Mouse (Mus musculus) left cerebral cortex, adult 9 months (tissue): ENCODE measurements around the gene Rogdi.

Source experiments
- DNase-seq, 2 experiments: peaks; one replicate each; pipeline ENCODE4 v3.0.0; 2022; ENCODE audit warnings: low spot score in 2 of 2

Gene Rogdi

GRCm38 (mm10) chr16:5013054-5013838 is at the start of gene Rogdi:
TSS of gene Rogdi (minus strand) at chr16:5013553.
- peak; percentile 98 to 99 for DNase-seq

GRCm38 (mm10) chr16:5058114-5058513 is 44.8 kb upstream of the Rogdi start:
- no peak for DNase-seq

- peak; percentile 18 to 72 for DNase-seq
These were observed 37.1 kb upstream of the Rogdi start for GRCm38 (mm10) chr16:5050251-5051110.

GRCm38 (mm10) chr16:5049774-5050234 is 36.5 kb upstream of the Rogdi start, which contains the start of the genes Glyr1 and Ubn1:
TSS of gene Glyr1 (minus strand) at chr16:5049863.
TSS of gene Ubn1 (plus strand) at chr16:5050057.
- peak; percentile 98 to 99 for DNase-seq

- DNase-seq: no peak
These were observed 35.9 kb upstream of the Rogdi start for GRCm38 (mm10) chr16:5049182-5049773.

GRCm38 (mm10) chr16:5045322-5045721 is 32.0 kb upstream of the Rogdi start:
- no peak for DNase-seq

GRCm38 (mm10) chr16:5036649-5037234 is 23.4 kb upstream of the Rogdi start:
- no peak for DNase-seq

- DNase-seq: no peak
These were observed 22.2 kb upstream of the Rogdi start for GRCm38 (mm10) chr16:5035591-5035990.

- DNase-seq: no peak
These were observed 16.5 kb upstream of the Rogdi start for GRCm38 (mm10) chr16:5029847-5030246.

GRCm38 (mm10) chr16:5024021-5024420 is 10.7 kb upstream of the Rogdi start:
- no peak for DNase-seq

- DNase-seq: no peak
These were observed 1.2 kb upstream of the Rogdi start for GRCm38 (mm10) chr16:5014578-5014977.

GRCm38 (mm10) chr16:5012036-5013005 is 1.0 kb downstream of the Rogdi start:
- DNase-seq: no peak

- DNase-seq: no peak
These were observed 2.1 kb downstream of the Rogdi start for GRCm38 (mm10) chr16:5011285-5011684.

GRCm38 (mm10) chr16:5010371-5010935 is 2.9 kb downstream of the Rogdi start:
- no peak for DNase-seq

GRCm38 (mm10) chr16:5008076-5008475 is 5.3 kb downstream of the Rogdi start:
- DNase-seq: no peak

GRCm38 (mm10) chr16:5007492-5007891 is 5.9 kb downstream of the Rogdi start:
- no peak for DNase-seq

GRCm38 (mm10) chr16:5007067-5007466 is 6.3 kb downstream of the Rogdi start, which contains the start of gene Smim22:
TSS of gene Smim22 (plus strand) at chr16:5007288.
- DNase-seq: no peak

GRCm38 (mm10) chr16:5000611-5001010 is 12.7 kb downstream of the Rogdi start:
- no peak for DNase-seq

- no peak for DNase-seq
These were observed 14.4 kb downstream of the Rogdi start for GRCm38 (mm10) chr16:4998984-4999383.

- no peak for DNase-seq
These were observed 15.8 kb downstream of the Rogdi start, which contains the start of gene Sept12 for GRCm38 (mm10) chr16:4997553-4997952. TSS of gene Sept12 (minus strand) at chr16:4997852.
